Mouse (Mus musculus) intestine, embryonic 16.5 days (tissue): ENCODE measurements around the gene Specc1. TPM values are rescaled to one million over a fixed set of nuclear protein-coding genes. Genes with fewer than 3 reads are reported as not detected.

Experiments used
- ATAC-seq: fragments of 200-750 bp; cut with Nextera tagmentation; 2 replicates; pipeline ENCODE4 v1.8.0; 2017; ENCODE audit warnings: moderate TSS enrichment, moderate library complexity
- H3K27ac ChIP-seq: fragments of 300-500 bp; sonication (generic); 2 replicates; pipeline ENCODE4 v1.5.1; 2014; ENCODE audit warnings: mild to moderate bottlenecking, low read length
- H3K27me3 ChIP-seq: fragments of 300-500 bp; sonication (generic); replicated peaks from 2 replicates; pipeline ENCODE4 v1.6.1; 2014; ENCODE audit warnings: low read length, control low read depth, mixed read lengths; ENCODE audit not compliant: control insufficient read depth, insufficient read depth
- H3K36me3 ChIP-seq: fragments of 300-500 bp; sonication (generic); 2 replicates; pipeline ENCODE4 v1.6.1; 2014; ENCODE audit warnings: low read length, control low read depth; ENCODE audit not compliant: control insufficient read depth, insufficient read depth
- H3K4me1 ChIP-seq: fragments of 300-500 bp; sonication (generic); 2 replicates; pipeline ENCODE4 v1.6.1; 2014; ENCODE audit warnings: low read length, control low read depth, mixed read lengths; ENCODE audit not compliant: control insufficient read depth, insufficient read depth
- H3K4me2 ChIP-seq: fragments of 300-500 bp; sonication (generic); 2 replicates; pipeline ENCODE4 v1.6.1; 2014; ENCODE audit warnings: low read depth, low read length, control low read depth
- H3K4me3 ChIP-seq: fragments of 300-500 bp; sonication (generic); 2 replicates; pipeline ENCODE4 v1.5.1; 2014; ENCODE audit warnings: mild to moderate bottlenecking, low read length
- H3K9ac ChIP-seq: fragments of 300-500 bp; sonication (generic); 2 replicates; pipeline ENCODE4 v1.6.1; 2014; ENCODE audit warnings: low read depth, low read length
- H3K9me3 ChIP-seq: fragments of 300-500 bp; sonication (generic); 2 replicates; pipeline ENCODE4 v1.6.1; 2016; ENCODE audit warnings: low read length, control low read depth; ENCODE audit not compliant: control insufficient read depth
- WGBS: fragments of 180-500 bp; shearing (Covaris S2); extraction: QIAGEN DNeasy Blood & Tissue Kit; methylation state at CpG from one replicate; pipeline ENCODE4 v1.1.7; 2014; 5-methylcytosine and 5-hydroxymethylcytosine counted together
- polyA plus RNA-seq: library from polyadenylated mRNA; unstranded; fragments of >200 nt; fragmentation: Nextera tagmentation; extraction: Ambion mirVana; gene quantifications from 2 replicates; pipeline ENCODE4 v1.2.1, GENCODE M21; 2015

Gene Specc1
- polyA plus RNA-seq, 1 experiment from 2014 or later, result 8.3 TPM

- no peaks in the 10 kb centered on the region for H3K9me3 ChIP-seq
- H3K4me3 ChIP-seq, result no peak overlapping the region
- 49% methylated on average over 14 of the region's 14 CpGs for WGBS
- H3K36me3 ChIP-seq, result no peaks in the 10 kb centered on the region
- peak overlapping the region; percentile 50 for H3K27ac ChIP-seq
- 0 out of 2 replicates have a peak overlapping the region, but pooled peaks have one; percentile 11 for H3K9ac ChIP-seq
- H3K4me2 ChIP-seq, result peak overlapping the region; percentile 17; the same call in 1 of the 2 replicates
- peak; percentile 50; the same call in 1 of the 2 replicates for ATAC-seq
- peaks cover 7% of the 10 kb centered on the region; the same call in 1 of the 2 replicates for H3K4me1 ChIP-seq
- H3K27me3 ChIP-seq, result no peaks in the 10 kb centered on the region
Measured at GRCm38 (mm10) chr11:62005241-62005910, 48.8 kb downstream of the Specc1 start.

GRCm38 (mm10) chr11:62005911-62006260, 49.3 kb downstream of the Specc1 start:
- Histone ChIP-seq H3K9me3 (no peaks in the 10 kb centered on the region), H3K36me3 (no peaks in the 10 kb centered on the region), H3K4me2 (no peak overlapping the region), H3K9ac (no peak overlapping the region), H3K27me3 (no peaks in the 10 kb centered on the region), H3K4me1 (peaks cover 7% of the 10 kb centered on the region; the same call in 1 of the 2 replicates), H3K27ac (peak overlapping the region; percentile 50; the same call in 1 of the 2 replicates), H3K4me3 (no peak overlapping the region)
- ATAC-seq, result no peak
- WGBS, result 71% methylated on average over 5 of the region's 5 CpGs

DNA sequence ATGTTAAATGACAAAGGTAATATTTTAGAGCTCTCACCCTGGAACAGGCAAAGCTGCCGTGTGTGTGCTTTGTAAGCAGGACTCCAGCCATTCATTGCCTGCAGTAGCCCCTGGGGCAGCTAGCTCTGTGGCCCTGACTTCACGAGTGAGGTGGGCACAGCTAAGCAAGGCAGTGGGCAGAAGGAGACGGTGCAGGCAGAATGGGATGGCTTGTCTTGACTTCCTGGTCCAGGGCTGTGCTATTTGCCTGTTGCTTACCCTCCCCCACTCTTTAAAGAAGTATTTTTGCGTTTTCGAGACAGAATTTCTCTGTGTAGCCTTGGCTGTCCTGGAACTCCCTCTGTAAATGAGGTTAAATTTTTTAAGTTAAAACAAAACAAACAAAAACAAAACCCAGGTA, 50.1 kb downstream of the Specc1 start:
- H3K36me3 ChIP-seq, result no peaks in the 10 kb centered on the region
- no peak for ATAC-seq
- H3K27ac ChIP-seq, result no peak overlapping the region
- WGBS, result 52% methylated on average over 5 of the region's 5 CpGs
- H3K9me3 ChIP-seq, result no peaks in the 10 kb centered on the region
- no peak overlapping the region for H3K4me2 ChIP-seq
- H3K4me1 ChIP-seq, result peaks cover 7% of the 10 kb centered on the region; the same call in 1 of the 2 replicates
- no peaks in the 10 kb centered on the region for H3K27me3 ChIP-seq
- no peak overlapping the region for H3K9ac ChIP-seq
- H3K4me3 ChIP-seq, result no peak overlapping the region

DNA sequence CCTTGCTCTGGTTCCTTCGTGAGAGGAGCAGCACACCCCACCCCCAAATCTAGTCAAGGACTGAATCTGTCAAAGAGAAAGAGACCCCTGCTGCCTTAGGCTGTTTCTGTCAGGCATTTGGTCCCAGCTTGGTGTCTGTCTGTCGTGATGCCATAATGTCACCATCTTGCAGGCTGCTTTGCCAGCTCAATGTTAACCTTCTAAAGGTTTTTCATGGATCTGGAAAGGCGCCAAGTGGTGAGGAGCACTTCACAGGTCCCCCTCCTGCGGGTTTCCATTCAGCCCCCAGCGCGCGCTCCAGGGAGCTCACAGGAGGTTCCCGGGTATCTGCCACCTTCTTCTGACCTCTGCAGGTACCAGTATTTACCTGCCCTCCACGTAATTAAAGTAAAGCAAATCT, 51.4 kb downstream of the Specc1 start:
- no peak overlapping the region for H3K4me2 ChIP-seq
- H3K4me3 ChIP-seq, result no peak overlapping the region
- no peak for ATAC-seq
- no peaks in the 10 kb centered on the region for H3K9me3 ChIP-seq
- H3K9ac ChIP-seq, result no peak overlapping the region
- peaks cover 7% of the 10 kb centered on the region; the same call in 1 of the 2 replicates for H3K4me1 ChIP-seq
- no peak overlapping the region for H3K27ac ChIP-seq
- no peaks in the 10 kb centered on the region for H3K27me3 ChIP-seq
- H3K36me3 ChIP-seq, result no peaks in the 10 kb centered on the region
- 42% methylated on average over 9 of the region's 9 CpGs for WGBS

- H3K27me3 ChIP-seq, result no peaks in the 10 kb centered on the region
- 69% methylated on average over 16 of the region's 16 CpGs for WGBS
- no peak overlapping the region for H3K4me3 ChIP-seq
- no peak overlapping the region for H3K9ac ChIP-seq
- no peak for ATAC-seq
- no peak overlapping the region for H3K4me2 ChIP-seq
- no peaks in the 10 kb centered on the region for H3K36me3 ChIP-seq
- no peak overlapping the region for H3K27ac ChIP-seq
- no peaks in the 10 kb centered on the region for H3K9me3 ChIP-seq
- H3K4me1 ChIP-seq, result no peaks in the 10 kb centered on the region
Measured at GRCm38 (mm10) chr11:62010625-62011231, 54.2 kb downstream of the Specc1 start.

GRCm38 (mm10) chr11:62012039-62012438, 55.5 kb downstream of the Specc1 start:
- no peak overlapping the region for H3K4me2 ChIP-seq
- H3K27me3 ChIP-seq, result no peaks in the 10 kb centered on the region
- no peaks in the 10 kb centered on the region for H3K36me3 ChIP-seq
- no peak overlapping the region for H3K4me3 ChIP-seq
- H3K9me3 ChIP-seq, result no peaks in the 10 kb centered on the region
- no peak for ATAC-seq
- 91% methylated on average over 6 of the region's 6 CpGs for WGBS
- H3K4me1 ChIP-seq, result no peaks in the 10 kb centered on the region
- no peak overlapping the region for H3K9ac ChIP-seq
- H3K27ac ChIP-seq, result no peak overlapping the region

GRCm38 (mm10) chr11:62013449-62013848, 56.9 kb downstream of the Specc1 start:
- no peak overlapping the region for H3K9ac ChIP-seq
- H3K4me3 ChIP-seq, result no peak overlapping the region
- WGBS, result 79% methylated on average over 3 of the region's 3 CpGs
- ATAC-seq, result no peak
- no peaks in the 10 kb centered on the region for H3K4me1 ChIP-seq
- no peaks in the 10 kb centered on the region for H3K36me3 ChIP-seq
- H3K27me3 ChIP-seq, result no peaks in the 10 kb centered on the region
- H3K9me3 ChIP-seq, result no peaks in the 10 kb centered on the region
- H3K27ac ChIP-seq, result no peak overlapping the region
- H3K4me2 ChIP-seq, result no peak overlapping the region

DNA sequence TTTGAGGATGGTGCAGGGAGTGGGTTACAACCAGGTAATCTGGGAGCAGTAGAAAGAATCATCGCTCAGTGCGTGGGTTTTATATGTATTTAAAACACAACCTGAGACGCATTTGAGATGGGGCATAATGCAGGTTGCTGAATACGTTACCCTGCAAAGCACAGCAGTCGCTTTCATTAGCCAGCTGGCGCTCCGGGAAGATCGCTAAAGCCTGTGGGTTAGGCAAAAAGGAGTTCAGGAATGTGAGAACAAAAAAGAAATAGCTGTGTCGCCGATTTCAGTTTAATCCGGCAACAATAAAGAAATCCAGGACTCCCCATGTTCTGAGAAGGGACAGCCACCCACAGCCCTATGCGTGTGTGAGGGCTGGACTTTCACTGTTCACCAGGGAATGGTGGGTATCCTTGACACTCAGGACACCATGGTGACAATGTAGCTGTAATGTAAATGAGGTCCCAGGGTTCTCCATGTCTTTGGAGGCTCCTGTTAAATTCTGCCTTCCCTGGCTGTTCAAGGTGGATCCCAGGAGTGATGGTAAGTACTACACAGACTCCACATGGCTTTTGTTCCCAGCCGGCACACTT, 58.6 kb downstream of the Specc1 start:
- no peak overlapping the region for H3K4me2 ChIP-seq
- H3K9ac ChIP-seq, result no peak overlapping the region
- H3K27me3 ChIP-seq, result no peaks in the 10 kb centered on the region
- no peak overlapping the region for H3K27ac ChIP-seq
- WGBS, result 57% methylated on average over 13 of the region's 13 CpGs
- ATAC-seq, result no peak
- no peaks in the 10 kb centered on the region for H3K36me3 ChIP-seq
- H3K9me3 ChIP-seq, result no peaks in the 10 kb centered on the region
- H3K4me3 ChIP-seq, result no peak overlapping the region
- H3K4me1 ChIP-seq, result no peaks in the 10 kb centered on the region

- H3K36me3 ChIP-seq, result no peaks in the 10 kb centered on the region
- no peak for ATAC-seq
- no peak overlapping the region for H3K27ac ChIP-seq
- no peak overlapping the region for H3K4me3 ChIP-seq
- H3K9me3 ChIP-seq, result no peaks in the 10 kb centered on the region
- no peak overlapping the region for H3K4me2 ChIP-seq
- no peak overlapping the region for H3K9ac ChIP-seq
- H3K27me3 ChIP-seq, result no peaks in the 10 kb centered on the region
- WGBS, result 81% methylated on average over 2 of the region's 2 CpGs
- no peaks in the 10 kb centered on the region for H3K4me1 ChIP-seq
Measured at GRCm38 (mm10) chr11:62016985-62017384, 60.4 kb downstream of the Specc1 start.
